Mouse (Mus musculus) spleen, adult 2 months (tissue): Measurements from ENCODE around the gene Tmem9b.

ENCODE experiments used
- CTCF ChIP-seq: fragments of 200-500 bp; IDR thresholded peaks from 2 replicates; pipeline ENCODE4 v1.5.1; 2011; ENCODE audit warnings: mild to moderate bottlenecking, inconsistent platforms; ENCODE audit not compliant: insufficient read depth, insufficient read length, insufficient replicate concordance; ENCODE audit errors: extremely low read depth
- POLR2A ChIP-seq: fragments of 200-500 bp; IDR thresholded peaks from 2 replicates; pipeline ENCODE4 v1.6.1; 2011; ENCODE audit warnings: low read depth, low read length, inconsistent platforms

- TF ChIP-seq POLR2A, result no peak
- no peak for TF ChIP-seq CTCF
These were observed 42.9 kb upstream of the Tmem9b start for GRCm38 (mm10) chr7:109795564-109795963.
